Mouse (Mus musculus): ENCODE results near the gene Dnajc8. TPM values are rescaled to one million over a fixed set of nuclear protein-coding genes. Genes with fewer than 3 reads are reported as not detected.

Dnajc8 gene
- polyA plus RNA-seq, 1 experiment from 2014 or later: 177 TPM

DNA sequence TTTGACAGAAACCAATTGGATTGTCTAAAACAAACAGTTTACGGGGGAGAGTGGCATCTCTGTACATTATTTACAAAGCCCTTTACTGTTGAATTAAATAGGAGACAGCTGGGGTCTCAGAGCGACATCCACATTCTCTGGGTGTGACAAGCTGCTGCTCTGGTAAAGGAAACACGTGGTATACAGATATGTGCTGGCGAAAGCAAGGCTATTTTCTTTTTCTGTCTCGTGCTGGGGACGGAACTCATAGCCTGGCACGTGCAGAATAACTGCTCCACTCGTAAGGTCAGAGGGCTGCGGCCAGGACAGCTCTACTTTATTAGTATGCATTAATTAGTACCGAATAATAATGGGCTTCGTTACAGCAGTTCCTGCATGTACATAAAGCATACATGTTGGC lies 38.0 kb downstream of the Dnajc8 start:
- no peaks in the 10 kb centered on the region for H3K27me3 ChIP-seq
- WGBS: 46% methylated on average over 11 of the region's 11 CpGs

GRCm38 (mm10) chr4:132574809-132575347 lies 39.5 kb downstream of the Dnajc8 start:
- Histone ChIP-seq H3K4me3 (no peak overlapping the region), H3K36me3 (no peaks in the 10 kb centered on the region), H3K9me3 (no peaks in the 10 kb centered on the region), H3K27ac (no peak overlapping the region), H3K4me1 (no peaks in the 10 kb centered on the region), H3K9ac (no peak overlapping the region), H3K27me3 (no peaks in the 10 kb centered on the region), H3K4me2 (no peak overlapping the region)
- ATAC-seq (ENCODE audit: insufficient number of reproducible peaks, insufficient read depth, low FRiP score, low TSS enrichment, low read depth): no peak
- WGBS: 70% methylated on average over 1 of the region's 1 CpGs

More for the DNA sequence above, 38.0 kb downstream of the Dnajc8 start:
- Histone ChIP-seq H3K9me3 (0 out of 2 replicates have a peak, but pooled peaks cover 2% of the 10 kb centered on the region), H3K36me3 (no peaks in the 10 kb centered on the region), H3K27ac (no peak overlapping the region), H3K4me3 (no peak overlapping the region), H3K4me2 (no peak overlapping the region; the same call in 1 of the 2 replicates), H3K9ac (no peak overlapping the region), H3K4me1 (no peaks in the 10 kb centered on the region)
- no peak for ATAC-seq (ENCODE audit: insufficient number of reproducible peaks, insufficient read depth, low FRiP score, low TSS enrichment, low read depth)

- no peaks in the 10 kb centered on the region for H3K36me3 ChIP-seq
- 70% methylated on average over 3 of the region's 3 CpGs for WGBS
- H3K27me3 ChIP-seq: no peaks in the 10 kb centered on the region
- no peak overlapping the region for H3K4me2 ChIP-seq
- H3K4me3 ChIP-seq: no peak overlapping the region
- peaks cover 6% of the 10 kb centered on the region; the same call in 1 of the 2 replicates for H3K9me3 ChIP-seq
- H3K9ac ChIP-seq: no peak overlapping the region
- H3K4me1 ChIP-seq: no peaks in the 10 kb centered on the region
- no peak overlapping the region for H3K27ac ChIP-seq
- ATAC-seq (ENCODE audit: insufficient number of reproducible peaks, insufficient read depth, low FRiP score, low TSS enrichment, low read depth): no peak
Observed at GRCm38 (mm10) chr4:132583781-132584180, 48.4 kb downstream of the Dnajc8 start.

GRCm38 (mm10) chr4:132584975-132585374 lies 49.6 kb downstream of the Dnajc8 start:
- Histone ChIP-seq H3K9me3 (peaks cover 6% of the 10 kb centered on the region; the same call in 1 of the 2 replicates), H3K27ac (no peak overlapping the region), H3K4me2 (no peak overlapping the region), H3K27me3 (no peaks in the 10 kb centered on the region), H3K36me3 (no peaks in the 10 kb centered on the region), H3K9ac (no peak overlapping the region), H3K4me1 (no peaks in the 10 kb centered on the region), H3K4me3 (no peak overlapping the region)
- no peak for ATAC-seq (ENCODE audit: insufficient number of reproducible peaks, insufficient read depth, low FRiP score, low TSS enrichment, low read depth)
- 84% methylated on average over 2 of the region's 2 CpGs for WGBS

DNA sequence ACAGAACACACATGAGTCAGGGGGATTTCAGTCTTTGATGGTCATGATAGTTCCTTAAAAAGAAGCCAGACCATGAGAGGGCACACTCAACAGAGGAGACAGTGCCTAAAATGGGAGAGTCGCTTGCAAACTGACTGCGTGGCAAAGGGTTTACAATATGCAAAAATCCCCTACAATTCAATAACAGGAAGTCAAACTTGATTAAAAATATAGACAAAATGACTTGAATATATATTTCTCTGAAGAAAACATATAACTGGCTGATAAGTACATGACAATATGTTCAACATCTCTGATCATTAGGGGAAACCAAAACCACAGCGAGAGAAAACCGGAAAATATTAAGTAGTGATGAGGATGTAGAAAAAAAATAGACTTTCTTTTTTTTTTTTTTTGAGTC lies 50.9 kb downstream of the Dnajc8 start:
- ATAC-seq (ENCODE audit: insufficient number of reproducible peaks, insufficient read depth, low FRiP score, low TSS enrichment, low read depth): no peak
- WGBS: 95% methylated on average over 4 of the region's 4 CpGs
- Histone ChIP-seq H3K27ac (no peak overlapping the region), H3K9ac (no peak overlapping the region), H3K4me2 (no peak overlapping the region), H3K36me3 (no peaks in the 10 kb centered on the region), H3K9me3 (no peaks in the 10 kb centered on the region), H3K27me3 (no peaks in the 10 kb centered on the region), H3K4me3 (no peak overlapping the region), H3K4me1 (no peaks in the 10 kb centered on the region)

GRCm38 (mm10) chr4:132588512-132588911 lies 53.2 kb downstream of the Dnajc8 start:
- Histone ChIP-seq H3K4me3 (no peak overlapping the region), H3K9me3 (no peaks in the 10 kb centered on the region), H3K4me1 (no peaks in the 10 kb centered on the region), H3K4me2 (no peak overlapping the region), H3K27ac (no peak overlapping the region), H3K9ac (no peak overlapping the region), H3K36me3 (no peaks in the 10 kb centered on the region), H3K27me3 (no peaks in the 10 kb centered on the region)
- ATAC-seq (ENCODE audit: insufficient number of reproducible peaks, insufficient read depth, low FRiP score, low TSS enrichment, low read depth): no peak
- WGBS: 66% methylated on average over 3 of the region's 3 CpGs

DNA sequence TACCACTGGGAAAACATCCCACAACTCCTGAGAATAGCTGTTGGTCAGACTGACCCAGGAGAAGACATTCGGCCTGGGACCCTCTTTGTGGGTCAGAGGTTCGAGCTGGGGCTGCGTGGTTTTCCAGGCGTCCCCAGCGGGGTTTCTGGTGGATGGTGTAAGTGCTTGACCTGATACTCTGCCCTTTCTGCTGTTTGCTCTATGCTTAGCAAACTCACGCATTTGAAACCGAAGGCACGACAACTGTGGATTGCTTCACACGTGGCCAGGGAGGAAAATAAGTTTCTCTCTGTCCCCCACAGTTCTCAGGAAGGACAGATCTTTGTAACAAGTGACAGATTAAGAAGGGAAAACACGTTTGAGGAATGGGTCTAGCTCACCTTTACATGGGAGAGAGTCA lies 55.3 kb downstream of the Dnajc8 start:
- Histone ChIP-seq H3K36me3 (no peaks in the 10 kb centered on the region), H3K4me2 (no peak overlapping the region), H3K27ac (no peak overlapping the region), H3K27me3 (no peaks in the 10 kb centered on the region), H3K4me3 (no peak overlapping the region), H3K4me1 (no peaks in the 10 kb centered on the region), H3K9ac (no peak overlapping the region), H3K9me3 (no peaks in the 10 kb centered on the region)
- 86% methylated on average over 10 of the region's 10 CpGs for WGBS
- no peak for ATAC-seq (ENCODE audit: insufficient number of reproducible peaks, insufficient read depth, low FRiP score, low TSS enrichment, low read depth)

DNA sequence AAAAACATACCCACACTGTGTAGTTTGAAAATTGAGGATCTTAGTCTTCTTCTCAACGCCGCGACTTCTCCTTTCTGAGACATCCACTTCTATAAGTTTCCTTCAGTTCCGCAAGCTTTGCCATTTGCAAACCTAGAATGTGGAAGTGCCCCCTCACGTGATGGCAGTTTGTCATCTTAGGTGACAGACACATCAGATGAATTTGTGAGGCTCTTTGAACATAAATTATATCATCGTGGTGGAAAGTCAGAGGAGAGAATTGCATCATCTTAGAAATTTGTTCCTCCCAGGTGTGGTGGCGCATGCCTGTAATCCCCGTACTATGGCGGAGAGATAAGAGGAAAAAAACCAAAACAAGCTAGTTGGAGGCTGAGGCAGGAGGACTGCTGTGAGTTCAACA lies 57.6 kb downstream of the Dnajc8 start:
- H3K4me1 ChIP-seq: no peaks in the 10 kb centered on the region
- WGBS: 93% methylated on average over 9 of the region's 9 CpGs
- H3K9me3 ChIP-seq: no peaks in the 10 kb centered on the region

GRCm38 (mm10) chr4:132594191-132594590 lies 58.8 kb downstream of the Dnajc8 start:
- Histone ChIP-seq H3K36me3 (no peaks in the 10 kb centered on the region), H3K4me2 (no peak overlapping the region), H3K9ac (no peak overlapping the region), H3K4me3 (no peak overlapping the region), H3K27ac (no peak overlapping the region), H3K27me3 (no peaks in the 10 kb centered on the region), H3K9me3 (no peaks in the 10 kb centered on the region), H3K4me1 (no peaks in the 10 kb centered on the region)
- ATAC-seq (ENCODE audit: insufficient number of reproducible peaks, insufficient read depth, low FRiP score, low TSS enrichment, low read depth): no peak
- 38% methylated on average over 4 of the region's 4 CpGs for WGBS

More for the DNA sequence above, 57.6 kb downstream of the Dnajc8 start:
- H3K27me3 ChIP-seq: no peaks in the 10 kb centered on the region
- H3K9ac ChIP-seq: no peak overlapping the region
- no peak overlapping the region for H3K4me2 ChIP-seq
- no peak overlapping the region for H3K4me3 ChIP-seq
- no peaks in the 10 kb centered on the region for H3K36me3 ChIP-seq
- no peak for ATAC-seq (ENCODE audit: insufficient number of reproducible peaks, insufficient read depth, low FRiP score, low TSS enrichment, low read depth)
- no peak overlapping the region for H3K27ac ChIP-seq

DNA sequence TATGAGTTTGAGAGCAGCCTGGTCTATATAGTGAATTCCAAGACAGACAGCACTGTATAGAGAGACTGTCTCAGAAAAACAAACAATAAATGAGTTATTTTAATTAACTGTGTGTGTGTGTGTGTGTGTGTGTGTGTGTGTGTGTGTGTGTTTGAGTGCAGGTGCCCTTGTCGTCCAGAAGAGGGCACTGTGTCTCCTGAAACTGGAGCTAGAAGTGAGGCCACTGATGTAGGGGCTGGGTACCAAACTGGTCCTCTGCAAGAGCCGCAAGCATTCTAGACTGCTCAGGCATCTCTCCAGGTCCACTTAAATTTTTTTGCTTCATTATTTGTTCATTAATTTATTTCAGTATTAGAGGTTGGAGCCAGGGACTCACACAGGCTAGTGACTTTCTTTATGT lies 63.5 kb downstream of the Dnajc8 start:
- WGBS: 89% methylated on average over 2 of the region's 2 CpGs
- no peak overlapping the region for H3K4me2 ChIP-seq
- no peaks in the 10 kb centered on the region for H3K27me3 ChIP-seq
- no peak overlapping the region for H3K27ac ChIP-seq
- H3K9me3 ChIP-seq: no peaks in the 10 kb centered on the region
- 0 out of 2 replicates have a peak, but pooled peaks cover 5% of the 10 kb centered on the region for H3K4me1 ChIP-seq
- H3K4me3 ChIP-seq: no peak overlapping the region
- no peak for ATAC-seq (ENCODE audit: insufficient number of reproducible peaks, insufficient read depth, low FRiP score, low TSS enrichment, low read depth)
- no peak overlapping the region for H3K9ac ChIP-seq
- no peaks in the 10 kb centered on the region for H3K36me3 ChIP-seq

DNA sequence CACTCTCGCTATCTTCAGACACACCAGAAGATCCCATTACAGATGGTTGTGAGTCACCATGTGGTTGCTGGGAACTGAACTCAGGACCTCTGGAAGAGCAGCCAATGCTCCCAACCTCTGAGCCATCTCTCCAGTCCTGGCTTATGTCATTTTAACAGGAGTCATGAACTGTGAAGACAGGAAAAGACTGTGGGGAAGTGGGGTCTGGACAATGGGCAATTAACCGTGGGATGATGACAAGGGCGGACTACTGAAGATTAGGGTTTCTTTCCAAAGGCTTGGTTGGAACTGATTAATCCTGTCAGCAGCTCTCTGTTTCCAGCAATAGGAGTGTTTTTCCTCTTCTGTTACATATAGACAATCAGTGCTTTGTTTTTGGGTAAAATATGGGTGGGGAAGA lies 64.4 kb downstream of the Dnajc8 start:
- WGBS: 78% methylated on average over 3 of the region's 3 CpGs
- Histone ChIP-seq H3K4me2 (no peak overlapping the region), H3K4me3 (no peak overlapping the region), H3K4me1 (0 out of 2 replicates have a peak, but pooled peaks cover 5% of the 10 kb centered on the region), H3K36me3 (no peaks in the 10 kb centered on the region), H3K27ac (no peak overlapping the region), H3K9me3 (no peaks in the 10 kb centered on the region), H3K9ac (no peak overlapping the region), H3K27me3 (no peaks in the 10 kb centered on the region)
- ATAC-seq (ENCODE audit: insufficient number of reproducible peaks, insufficient read depth, low FRiP score, low TSS enrichment, low read depth): no peak

DNA sequence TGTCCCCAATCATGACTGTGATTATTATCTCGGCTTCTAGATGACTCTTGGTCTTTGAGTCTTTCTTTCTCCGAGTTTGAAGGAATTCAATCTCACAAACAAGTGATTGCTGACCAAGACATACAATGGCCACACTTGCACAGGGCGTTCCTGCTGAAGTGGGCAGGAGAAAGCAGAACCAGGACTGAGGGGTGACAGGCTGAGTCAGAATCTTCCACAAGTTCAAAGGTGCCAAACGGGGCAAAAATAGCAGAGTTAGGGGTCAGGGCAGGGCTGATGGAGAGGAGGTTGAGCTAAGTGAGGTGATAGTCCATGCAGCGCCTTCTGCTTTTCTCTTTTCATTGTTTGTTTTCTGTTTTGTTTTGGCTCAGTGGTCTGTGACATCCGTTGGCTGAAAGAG lies 65.1 kb downstream of the Dnajc8 start:
- no peaks in the 10 kb centered on the region for H3K27me3 ChIP-seq
- no peak overlapping the region for H3K4me2 ChIP-seq
- H3K36me3 ChIP-seq: no peaks in the 10 kb centered on the region
- no peaks in the 10 kb centered on the region for H3K9me3 ChIP-seq
- no peak overlapping the region for H3K9ac ChIP-seq
- H3K27ac ChIP-seq: no peak overlapping the region
- no peak for ATAC-seq (ENCODE audit: insufficient number of reproducible peaks, insufficient read depth, low FRiP score, low TSS enrichment, low read depth)
- H3K4me3 ChIP-seq: no peak overlapping the region
- 84% methylated on average over 6 of the region's 6 CpGs for WGBS
- H3K4me1 ChIP-seq: 0 out of 2 replicates have a peak, but pooled peaks cover 5% of the 10 kb centered on the region

Data from embryonic facial prominence, embryonic 13.5 days (tissue).